Mouse (Mus musculus): ENCODE data around the gene Gdpd3.
"Not testable (repeated sequence)": the region's sequence is repeated elsewhere in the genome, so short reads cannot be mapped to it uniquely, and the experiment has no call there.

The Gdpd3 gene

GRCm38 (mm10) chr7:126766201-126766600 lies at the start of gene Gdpd3:
Gene Gdpd3 (plus strand): TSS chr7:126766334.
- no peak for DNase-seq (ENCODE audit: low spot score)

GRCm38 (mm10) chr7:126717566-126717965 lies 48.6 kb upstream of the Gdpd3 start:
- no peak for DNase-seq (ENCODE audit: low spot score)

- no peak for DNase-seq (ENCODE audit: low spot score)
Observed at GRCm38 (mm10) chr7:126718787-126719337, 47.3 kb upstream of the Gdpd3 start.

- no peak for DNase-seq (ENCODE audit: low spot score)
Observed at GRCm38 (mm10) chr7:126721635-126722034, 44.5 kb upstream of the Gdpd3 start.

- no peak for DNase-seq (ENCODE audit: low spot score)
Observed at GRCm38 (mm10) chr7:126725077-126725476, 41.1 kb upstream of the Gdpd3 start.

- DNase-seq (ENCODE audit: low spot score): no peak
Observed at GRCm38 (mm10) chr7:126725667-126726066, 40.5 kb upstream of the Gdpd3 start.

- DNase-seq (ENCODE audit: low spot score): not testable (repeated sequence)
Observed at GRCm38 (mm10) chr7:126730256-126730789, 35.8 kb upstream of the Gdpd3 start.

- no peak for DNase-seq (ENCODE audit: low spot score)
Observed at GRCm38 (mm10) chr7:126736122-126736521, 30.0 kb upstream of the Gdpd3 start.

- DNase-seq (ENCODE audit: low spot score): no peak
Observed at GRCm38 (mm10) chr7:126739551-126739950, 26.6 kb upstream of the Gdpd3 start.

GRCm38 (mm10) chr7:126740132-126740735 lies 25.9 kb upstream of the Gdpd3 start:
- no peak for DNase-seq (ENCODE audit: low spot score)

- no peak for DNase-seq (ENCODE audit: low spot score)
Observed at GRCm38 (mm10) chr7:126740977-126741376, 25.2 kb upstream of the Gdpd3 start.

GRCm38 (mm10) chr7:126741452-126741851 lies 24.7 kb upstream of the Gdpd3 start:
- no peak for DNase-seq (ENCODE audit: low spot score)

- no peak for DNase-seq (ENCODE audit: low spot score)
Observed at GRCm38 (mm10) chr7:126741964-126742482, 24.1 kb upstream of the Gdpd3 start.

GRCm38 (mm10) chr7:126746066-126746465 lies 20.1 kb upstream of the Gdpd3 start:
- no peak for DNase-seq (ENCODE audit: low spot score)

GRCm38 (mm10) chr7:126746798-126747197 lies 19.3 kb upstream of the Gdpd3 start:
- no peak for DNase-seq (ENCODE audit: low spot score)

- no peak for DNase-seq (ENCODE audit: low spot score)
Observed at GRCm38 (mm10) chr7:126748824-126749223, 17.3 kb upstream of the Gdpd3 start.

- no peak for DNase-seq (ENCODE audit: low spot score)
Observed at GRCm38 (mm10) chr7:126749582-126750343, 16.4 kb upstream of the Gdpd3 start.

- DNase-seq (ENCODE audit: low spot score): peak; percentile 53
Observed at GRCm38 (mm10) chr7:126754866-126755265, 11.3 kb upstream of the Gdpd3 start.

- no peak for DNase-seq (ENCODE audit: low spot score)
Observed at GRCm38 (mm10) chr7:126758539-126758938, 7.6 kb upstream of the Gdpd3 start.

GRCm38 (mm10) chr7:126759050-126759671 lies 7.0 kb upstream of the Gdpd3 start, which contains the start of gene Mapk3:
Gene Mapk3 (plus strand): TSS chr7:126759601.
- peak; percentile 82 for DNase-seq (ENCODE audit: low spot score)

- DNase-seq (ENCODE audit: low spot score): no peak
Observed at GRCm38 (mm10) chr7:126759672-126760390, 6.3 kb upstream of the Gdpd3 start.

GRCm38 (mm10) chr7:126760391-126760802 lies 5.7 kb upstream of the Gdpd3 start:
- DNase-seq (ENCODE audit: low spot score): peak; percentile 88
